Mouse (Mus musculus) heart, postnatal 0 days (tissue): ENCODE measurements around the gene Tspan12. TPM values are rescaled to one million over a fixed set of nuclear protein-coding genes. Genes with fewer than 3 reads are reported as not detected.
"Not testable (repeated sequence)": the region's sequence is repeated elsewhere in the genome, so short reads cannot be mapped to it uniquely, and the experiment has no call there.

ENCODE experiments used
- ATAC-seq: fragments of 200-750 bp; cut with Nextera tagmentation; 2 replicates; pipeline ENCODE4 v1.8.0; 2017; ENCODE audit warnings: low read depth, moderate number of reproducible peaks, moderate library complexity; ENCODE audit not compliant: insufficient read depth
- DNase-seq: peaks from one replicate; pipeline ENCODE4 v3.0.0-alpha.2; 2016; ENCODE audit warnings: low spot score
- H3K27ac ChIP-seq: fragments of 300-500 bp; sonication (generic); 2 replicates; pipeline ENCODE4 v1.5.1; 2014; ENCODE audit warnings: low read depth, mild to moderate bottlenecking
- H3K27me3 ChIP-seq: fragments of 300-500 bp; sonication (generic); 2 replicates; pipeline ENCODE4 v1.6.1; 2014; ENCODE audit warnings: low read length, mixed read lengths; ENCODE audit not compliant: control insufficient read depth, insufficient read depth
- H3K36me3 ChIP-seq: fragments of 300-500 bp; sonication (generic); replicated peaks from 2 replicates; pipeline ENCODE4 v1.6.1; 2014; ENCODE audit warnings: low read length, mixed read lengths; ENCODE audit not compliant: control insufficient read depth, insufficient read depth
- H3K4me1 ChIP-seq: fragments of 300-500 bp; sonication (generic); 2 replicates; pipeline ENCODE4 v1.6.1; 2014; ENCODE audit warnings: antibody characterized with exemption; ENCODE audit not compliant: control insufficient read depth, insufficient read depth
- H3K4me2 ChIP-seq: fragments of 300-500 bp; sonication (generic); 2 replicates; pipeline ENCODE4 v1.6.1; 2014; ENCODE audit warnings: low read depth, mild to moderate bottlenecking, low read length, moderate library complexity
- H3K4me3 ChIP-seq: fragments of 300-500 bp; sonication (generic); 2 replicates; pipeline ENCODE4 v1.5.1; 2014; ENCODE audit warnings: low read depth, low read length
- H3K9ac ChIP-seq: fragments of 300-500 bp; sonication (generic); replicated peaks from 2 replicates; pipeline ENCODE4 v1.6.1; 2014; ENCODE audit warnings: low read depth, low read length, mixed read lengths
- H3K9me3 ChIP-seq: fragments of 300-500 bp; sonication (generic); replicated peaks from 2 replicates; pipeline ENCODE4 v1.6.1; 2016; ENCODE audit warnings: low read length; ENCODE audit not compliant: control insufficient read depth
- CTCF ChIP-seq: IDR thresholded peaks from 2 replicates; pipeline ENCODE4 v1.5.1; 2016; ENCODE audit warnings: antibody characterized with exemption, control low read depth, low read depth
- EP300 ChIP-seq: IDR thresholded peaks from 2 replicates; pipeline ENCODE4 v1.6.1; 2016; ENCODE audit warnings: antibody characterized with exemption, low read depth
- WGBS: fragments of 180-500 bp; shearing (Covaris S2); extraction: QIAGEN DNeasy Blood & Tissue Kit; methylation state at CpG from one replicate; pipeline ENCODE4 v1.1.7; 2014; 5-methylcytosine and 5-hydroxymethylcytosine counted together
- polyA plus RNA-seq: library from polyadenylated mRNA; unstranded; fragments of >200 nt; fragmentation: Nextera tagmentation; extraction: Ambion mirVana; gene quantifications from 2 replicates; pipeline ENCODE4 v1.2.1, GENCODE M21; 2015
- total RNA-seq: library from RNA; depleted of rRNA; stranded (reverse); fragments of >200 nt; gene quantifications from 2 replicates; pipeline ENCODE4 v1.2.3, GENCODE M21; 2014; ENCODE audit warnings: low replicate concordance; rRNA removed

Tspan12 gene
- total RNA-seq (32.3 and 37.4 TPM in 2 replicates), polyA plus RNA-seq (83.6 and 95.1 TPM in 2 replicates)

GRCm38 (mm10) chr6:21852344-21852785 lies at the start of gene Tspan12:
Tspan12 (minus strand) TSS chr6:21852515.
- H3K4me2 ChIP-seq = peak within 1 kb of the TSS; percentile 88
- no peaks in the 10 kb centered on the region for H3K27me3 ChIP-seq
- peak within 1 kb of the TSS; percentile 92 for H3K27ac ChIP-seq
- peak within 1 kb of the TSS; percentile 81 for H3K4me3 ChIP-seq
- H3K9me3 ChIP-seq = no peaks in the 10 kb centered on the region
- DNase-seq (no peak), ATAC-seq (0 out of 2 replicates have a peak, but pooled peaks have one; percentile 5)
- peaks cover 9% of the 10 kb centered on the region; the same call in 1 of the 2 replicates for H3K4me1 ChIP-seq
- WGBS = under 1% methylated on average over 13 of the region's 13 CpGs
- no peak for TF ChIP-seq EP300
- TF ChIP-seq CTCF = no peak
- peaks cover 13% of the 10 kb centered on the region for H3K36me3 ChIP-seq
- H3K9ac ChIP-seq = peak within 1 kb of the TSS; percentile 79

- no peak overlapping the region for H3K4me2 ChIP-seq
- DNase-seq = peak; percentile 66
- H3K27me3 ChIP-seq = no peaks in the 10 kb centered on the region
- TF ChIP-seq CTCF (no peak), EP300 (peak; percentile 60; the same call in 1 of the 2 replicates)
- peaks cover 6% of the 10 kb centered on the region for H3K4me1 ChIP-seq
- no peaks in the 10 kb centered on the region for H3K9me3 ChIP-seq
- 19% methylated on average over 7 of the region's 7 CpGs for WGBS
- H3K27ac ChIP-seq = no peak overlapping the region
- no peak overlapping the region for H3K4me3 ChIP-seq
- H3K9ac ChIP-seq = no peak overlapping the region
- H3K36me3 ChIP-seq = no peaks in the 10 kb centered on the region
- peak; percentile 84 for ATAC-seq
Measured at GRCm38 (mm10) chr6:21894451-21894850, 42.1 kb upstream of the Tspan12 start.

- Histone ChIP-seq H3K4me1 (peaks cover 3% of the 10 kb centered on the region; the same call in 1 of the 2 replicates), H3K4me2 (no peak overlapping the region), H3K27me3 (no peaks in the 10 kb centered on the region), H3K36me3 (no peaks in the 10 kb centered on the region), H3K4me3 (no peak overlapping the region), H3K9me3 (no peaks in the 10 kb centered on the region), H3K27ac (no peak overlapping the region), H3K9ac (no peak overlapping the region)
- 83% methylated on average over 2 of the region's 2 CpGs for WGBS
- no peak for DNase-seq
- TF ChIP-seq EP300 (no peak), CTCF (no peak)
- no peak for ATAC-seq
Measured at GRCm38 (mm10) chr6:21889101-21889500, 36.8 kb upstream of the Tspan12 start.

- not testable (repeated sequence) for H3K4me3 ChIP-seq, H3K27ac ChIP-seq, DNase-seq, H3K4me2 ChIP-seq, H3K4me1 ChIP-seq, H3K9ac ChIP-seq, H3K36me3 ChIP-seq, ATAC-seq, H3K9me3 ChIP-seq, H3K27me3 ChIP-seq
Measured at GRCm38 (mm10) chr6:21887971-21888370, 35.7 kb upstream of the Tspan12 start.

GRCm38 (mm10) chr6:21879496-21879895 lies 27.2 kb upstream of the Tspan12 start:
- no peaks in the 10 kb centered on the region for H3K4me1 ChIP-seq
- H3K27ac ChIP-seq = no peak overlapping the region
- no peak overlapping the region for H3K9ac ChIP-seq
- H3K36me3 ChIP-seq = no peaks in the 10 kb centered on the region
- H3K9me3 ChIP-seq = no peaks in the 10 kb centered on the region
- H3K4me3 ChIP-seq = no peak overlapping the region
- no peak for TF ChIP-seq EP300
- TF ChIP-seq CTCF = no peak
- DNase-seq = no peak
- H3K27me3 ChIP-seq = no peaks in the 10 kb centered on the region
- WGBS = 74% methylated on average over 6 of the region's 6 CpGs
- no peak overlapping the region for H3K4me2 ChIP-seq
- ATAC-seq = no peak

- Histone ChIP-seq H3K4me2 (no peak overlapping the region), H3K27me3 (no peaks in the 10 kb centered on the region), H3K4me3 (no peak overlapping the region), H3K27ac (no peak overlapping the region), H3K9ac (no peak overlapping the region), H3K9me3 (no peaks in the 10 kb centered on the region), H3K4me1 (no peaks in the 10 kb centered on the region), H3K36me3 (no peaks in the 10 kb centered on the region)
- DNase-seq (peak; percentile 22), ATAC-seq (peak; percentile 68)
- WGBS = 13% methylated on average over 1 of the region's 1 CpGs
- TF ChIP-seq EP300 (no peak), CTCF (no peak)
Measured at GRCm38 (mm10) chr6:21867310-21867709, 15.0 kb upstream of the Tspan12 start.
